Mouse (Mus musculus): Measurements from ENCODE around the gene Rhou.

Gene Rhou

GRCm38 (mm10) chr8:123651390-123652098 lies 2.2 kb upstream of the Rhou start:
- DNase-seq (ENCODE audit: low read depth): no peak

- DNase-seq (ENCODE audit: low read depth): no peak
Observed at GRCm38 (mm10) chr8:123652641-123653040, 1.1 kb upstream of the Rhou start.

- no peak for DNase-seq (ENCODE audit: low read depth)
Observed at GRCm38 (mm10) chr8:123653994-123654569, 353 bp downstream of the Rhou start.

- no peak for DNase-seq (ENCODE audit: low read depth)
Observed at GRCm38 (mm10) chr8:123654763-123655162, 1.0 kb downstream of the Rhou start.

GRCm38 (mm10) chr8:123655351-123655779 lies 1.6 kb downstream of the Rhou start:
- no peak for DNase-seq (ENCODE audit: low read depth)

- no peak for DNase-seq (ENCODE audit: low read depth)
Observed at GRCm38 (mm10) chr8:123657826-123658225, 4.1 kb downstream of the Rhou start.

GRCm38 (mm10) chr8:123659469-123660057 lies 5.8 kb downstream of the Rhou start:
- DNase-seq (ENCODE audit: low read depth): no peak

GRCm38 (mm10) chr8:123661515-123661914 lies 7.8 kb downstream of the Rhou start:
- DNase-seq (ENCODE audit: low read depth): no peak

GRCm38 (mm10) chr8:123665580-123665979 lies 11.9 kb downstream of the Rhou start:
- DNase-seq (ENCODE audit: low read depth): no peak

GRCm38 (mm10) chr8:123666832-123667231 lies 13.1 kb downstream of the Rhou start:
- no peak for DNase-seq (ENCODE audit: low read depth)

GRCm38 (mm10) chr8:123668681-123669080 lies 15.0 kb downstream of the Rhou start:
- no peak for DNase-seq (ENCODE audit: low read depth)

- no peak for DNase-seq (ENCODE audit: low read depth)
Observed at GRCm38 (mm10) chr8:123670766-123671165, 17.0 kb downstream of the Rhou start.

- DNase-seq (ENCODE audit: low read depth): no peak
Observed at GRCm38 (mm10) chr8:123671454-123671853, 17.7 kb downstream of the Rhou start.

- no peak for DNase-seq (ENCODE audit: low read depth)
Observed at GRCm38 (mm10) chr8:123672648-123673047, 18.9 kb downstream of the Rhou start.

- DNase-seq (ENCODE audit: low read depth): no peak
Observed at GRCm38 (mm10) chr8:123675611-123676010, 21.9 kb downstream of the Rhou start.

GRCm38 (mm10) chr8:123678390-123678789 lies 24.7 kb downstream of the Rhou start:
- DNase-seq (ENCODE audit: low read depth): no peak

- DNase-seq (ENCODE audit: low read depth): peak; percentile 10
Observed at GRCm38 (mm10) chr8:123682073-123682761, 28.5 kb downstream of the Rhou start.

- DNase-seq (ENCODE audit: low read depth): no peak
Observed at GRCm38 (mm10) chr8:123683321-123683720, 29.6 kb downstream of the Rhou start.

- no peak for DNase-seq (ENCODE audit: low read depth)
Observed at GRCm38 (mm10) chr8:123684806-123685205, 31.1 kb downstream of the Rhou start.

GRCm38 (mm10) chr8:123685477-123685876 lies 31.7 kb downstream of the Rhou start:
- no peak for DNase-seq (ENCODE audit: low read depth)

GRCm38 (mm10) chr8:123687826-123688225 lies 34.1 kb downstream of the Rhou start:
- DNase-seq (ENCODE audit: low read depth): no peak

- DNase-seq (ENCODE audit: low read depth): no peak
Observed at GRCm38 (mm10) chr8:123692165-123692962, 38.6 kb downstream of the Rhou start.

Measured in induced T-regulatory cell, adult 2 months (primary cell).